Mouse (Mus musculus): ENCODE measurements around the gene Gm13271.
"Not testable (repeated sequence)": the region's sequence is repeated elsewhere in the genome, so short reads cannot be mapped to it uniquely, and the experiment has no call there.

- not testable (repeated sequence) for TF ChIP-seq CTCF, POLR2A (IDR thresholded peaks at IDR 0.05; ENCODE audit: extremely low read depth, insufficient read depth, low read length)
Observed at GRCm38 (mm10) chr4:88782335-88782734, 27.7 kb downstream of the Gm13271 start.
